Mouse (Mus musculus) kidney, embryonic 16.5 days (tissue): ENCODE measurements at regions not wholly inside any gene's neighbourhood (a gene's known extent, or its start where the extent isn't known, plus 50 kb on each side); places are given as distances from the start of the nearest gene placed in this dataset.
A peak's percentile ranks its signal among the peaks of the same experiment; 100 is the strongest.

Source experiments
- ATAC-seq: fragments of 200-750 bp; cut with Nextera tagmentation; 2 replicates; pipeline ENCODE4 v1.8.0; 2017; ENCODE audit warnings: moderate TSS enrichment; ENCODE audit not compliant: low FRiP score, low TSS enrichment
- H3K27ac ChIP-seq: fragments of 300-500 bp; sonication (generic); 2 replicates; pipeline ENCODE4 v1.5.1; 2014; ENCODE audit warnings: low read length
- H3K27me3 ChIP-seq: fragments of 300-500 bp; sonication (generic); 2 replicates; pipeline ENCODE4 v1.6.1; 2014; ENCODE audit warnings: low read length, control low read depth, mixed read lengths; ENCODE audit not compliant: insufficient read depth
- H3K36me3 ChIP-seq: fragments of 300-500 bp; sonication (generic); 2 replicates; pipeline ENCODE4 v1.6.1; 2014; ENCODE audit warnings: low read length, control low read depth, mixed read lengths; ENCODE audit not compliant: insufficient read depth
- H3K4me1 ChIP-seq: fragments of 300-500 bp; sonication (generic); 2 replicates; pipeline ENCODE4 v1.6.1; 2014; ENCODE audit warnings: low read length, control low read depth, mixed read lengths; ENCODE audit not compliant: insufficient read depth
- H3K4me2 ChIP-seq: fragments of 300-500 bp; sonication (generic); replicated peaks from 2 replicates; pipeline ENCODE4 v1.6.1; 2014; ENCODE audit warnings: low read depth, low read length
- H3K4me3 ChIP-seq: fragments of 300-500 bp; sonication (generic); 2 replicates; pipeline ENCODE4 v1.5.1; 2014; ENCODE audit warnings: mild to moderate bottlenecking, low read length
- H3K9ac ChIP-seq: fragments of 300-500 bp; sonication (generic); replicated peaks from 2 replicates; pipeline ENCODE4 v1.6.1; 2014; ENCODE audit warnings: low read length
- H3K9me3 ChIP-seq: fragments of 300-500 bp; sonication (generic); 2 replicates; pipeline ENCODE4 v1.6.1; 2016; ENCODE audit warnings: low read length, control low read depth
- WGBS: fragments of 180-500 bp; shearing (Covaris S2); extraction: QIAGEN DNeasy Blood & Tissue Kit; methylation state at CpG from one replicate; pipeline ENCODE4 v1.1.7; 2014; 5-methylcytosine and 5-hydroxymethylcytosine counted together

- no peak for ATAC-seq
- WGBS = 76% methylated on average over 16 of the region's 16 CpGs
- Histone ChIP-seq H3K4me2 (no peak overlapping the region), H3K4me3 (no peak overlapping the region), H3K36me3 (no peaks in the 10 kb centered on the region), H3K4me1 (peaks cover 24% of the 10 kb centered on the region), H3K9ac (no peak overlapping the region), H3K27ac (no peak overlapping the region), H3K9me3 (no peaks in the 10 kb centered on the region), H3K27me3 (no peaks in the 10 kb centered on the region)
Measured at GRCm38 (mm10) chr3:68778354-68779040, 88.1 kb downstream of the Il12a start.

- WGBS = 44% methylated on average over 7 of the region's 7 CpGs
- 0 out of 2 replicates have a peak, but pooled peaks have one; percentile 35 for ATAC-seq
- no peaks in the 10 kb centered on the region for H3K27me3 ChIP-seq
Measured at GRCm38 (mm10) chr3:68780843-68781242, 88.5 kb upstream of the 1110032F04Rik start.

GRCm38 (mm10) chr3:68781466-68781865 is 87.9 kb upstream of the 1110032F04Rik start:
- no peaks in the 10 kb centered on the region for H3K9me3 ChIP-seq
- H3K27me3 ChIP-seq = no peaks in the 10 kb centered on the region
- H3K4me2 ChIP-seq = no peak overlapping the region
- ATAC-seq = no peak
- no peak overlapping the region for H3K9ac ChIP-seq
- no peak overlapping the region for H3K27ac ChIP-seq
- H3K4me3 ChIP-seq = no peak overlapping the region
- WGBS = 36% methylated on average over 2 of the region's 2 CpGs
- H3K36me3 ChIP-seq = no peaks in the 10 kb centered on the region
- H3K4me1 ChIP-seq = peaks cover 22% of the 10 kb centered on the region

More at GRCm38 (mm10) chr3:68780843-68781242, 88.5 kb upstream of the 1110032F04Rik start:
- no peaks in the 10 kb centered on the region for H3K9me3 ChIP-seq
- no peak overlapping the region for H3K4me2 ChIP-seq
- H3K4me1 ChIP-seq = peaks cover 24% of the 10 kb centered on the region
- H3K27ac ChIP-seq = no peak overlapping the region
- no peak overlapping the region for H3K4me3 ChIP-seq
- no peaks in the 10 kb centered on the region for H3K36me3 ChIP-seq
- H3K9ac ChIP-seq = no peak overlapping the region

GRCm38 (mm10) chr3:68782363-68782762 is 87.0 kb upstream of the 1110032F04Rik start:
- Histone ChIP-seq H3K9ac (no peak overlapping the region), H3K9me3 (no peaks in the 10 kb centered on the region), H3K27ac (no peak overlapping the region), H3K4me1 (peaks cover 22% of the 10 kb centered on the region), H3K4me3 (no peak overlapping the region), H3K27me3 (no peaks in the 10 kb centered on the region), H3K36me3 (no peaks in the 10 kb centered on the region), H3K4me2 (no peak overlapping the region)
- 32% methylated on average over 4 of the region's 4 CpGs for WGBS
- no peak for ATAC-seq

- no peak for ATAC-seq
- WGBS = 32% methylated on average over 7 of the region's 7 CpGs
- no peak overlapping the region for H3K4me2 ChIP-seq
Measured at GRCm38 (mm10) chr3:68783666-68784416, 85.5 kb upstream of the 1110032F04Rik start.

GRCm38 (mm10) chr3:68786771-68787170 is 82.6 kb upstream of the 1110032F04Rik start:
- Histone ChIP-seq H3K9me3 (no peaks in the 10 kb centered on the region), H3K9ac (no peak overlapping the region), H3K4me2 (no peak overlapping the region), H3K27me3 (no peaks in the 10 kb centered on the region), H3K4me3 (no peak overlapping the region), H3K27ac (no peak overlapping the region), H3K4me1 (peaks cover 24% of the 10 kb centered on the region), H3K36me3 (no peaks in the 10 kb centered on the region)
- ATAC-seq = no peak
- WGBS = 70% methylated on average over 3 of the region's 3 CpGs

More at GRCm38 (mm10) chr3:68783666-68784416, 85.5 kb upstream of the 1110032F04Rik start:
- no peaks in the 10 kb centered on the region for H3K9me3 ChIP-seq
- no peaks in the 10 kb centered on the region for H3K36me3 ChIP-seq
- H3K4me1 ChIP-seq = peaks cover 25% of the 10 kb centered on the region
- no peak overlapping the region for H3K4me3 ChIP-seq
- no peaks in the 10 kb centered on the region for H3K27me3 ChIP-seq
- no peak overlapping the region for H3K9ac ChIP-seq
- no peak overlapping the region for H3K27ac ChIP-seq

GRCm38 (mm10) chr3:68787385-68788175 is 81.8 kb upstream of the 1110032F04Rik start:
- Histone ChIP-seq H3K9me3 (no peaks in the 10 kb centered on the region), H3K27me3 (no peaks in the 10 kb centered on the region), H3K36me3 (no peaks in the 10 kb centered on the region), H3K4me2 (no peak overlapping the region), H3K4me3 (no peak overlapping the region), H3K27ac (no peak overlapping the region), H3K9ac (no peak overlapping the region), H3K4me1 (peaks cover 16% of the 10 kb centered on the region; the same call in 1 of the 2 replicates)
- WGBS = 32% methylated on average over 10 of the region's 10 CpGs
- ATAC-seq = no peak

GRCm38 (mm10) chr3:68789491-68789890 is 79.9 kb upstream of the 1110032F04Rik start:
- peak; percentile 74 for ATAC-seq
- no peaks in the 10 kb centered on the region for H3K27me3 ChIP-seq
- H3K9ac ChIP-seq = no peak overlapping the region
- 47% methylated on average over 6 of the region's 6 CpGs for WGBS
- H3K9me3 ChIP-seq = no peaks in the 10 kb centered on the region
- H3K4me3 ChIP-seq = no peak overlapping the region
- no peak overlapping the region; the same call in 1 of the 2 replicates for H3K27ac ChIP-seq
- no peak overlapping the region for H3K4me2 ChIP-seq
- peaks cover 18% of the 10 kb centered on the region; the same call in 1 of the 2 replicates for H3K4me1 ChIP-seq
- H3K36me3 ChIP-seq = no peaks in the 10 kb centered on the region

- Histone ChIP-seq H3K36me3 (no peaks in the 10 kb centered on the region), H3K4me1 (peaks cover 19% of the 10 kb centered on the region; the same call in 1 of the 2 replicates), H3K9me3 (no peaks in the 10 kb centered on the region), H3K4me2 (no peak overlapping the region), H3K27me3 (no peaks in the 10 kb centered on the region), H3K4me3 (no peak overlapping the region), H3K27ac (no peak overlapping the region), H3K9ac (no peak overlapping the region)
- ATAC-seq = no peak
- 86% methylated on average over 4 of the region's 4 CpGs for WGBS
Measured at GRCm38 (mm10) chr3:68790466-68790865, 78.9 kb upstream of the 1110032F04Rik start.
